Mouse (Mus musculus) testis, adult 2 months (tissue): ENCODE measurements around the gene Stard7. TPM values are rescaled to one million over a fixed set of nuclear protein-coding genes. Genes with fewer than 3 reads are reported as not detected.
A peak's percentile ranks its signal among the peaks of the same experiment; 100 is the strongest.
"Not testable (repeated sequence)": the region's sequence is repeated elsewhere in the genome, so short reads cannot be mapped to it uniquely, and the experiment has no call there.

ENCODE experiments used
- H3K27ac ChIP-seq: fragments of 200-500 bp; 2 replicates; pipeline ENCODE4 v1.5.1; 2012; ENCODE audit warnings: low read depth, low read length; ENCODE audit not compliant: control insufficient read depth, insufficient read depth
- H3K27me3 ChIP-seq: fragments of 200-500 bp; 2 replicates; pipeline ENCODE4 v1.6.1; 2012; ENCODE audit warnings: mild to moderate bottlenecking, low read length, moderate library complexity; ENCODE audit not compliant: control insufficient read depth, insufficient read depth
- H3K36me3 ChIP-seq: fragments of 200-500 bp; 2 replicates; pipeline ENCODE4 v1.6.1; 2012; ENCODE audit warnings: mild to moderate bottlenecking, low read length; ENCODE audit not compliant: control insufficient read depth, insufficient read depth
- H3K4me1 ChIP-seq: fragments of 200-500 bp; 2 replicates; pipeline ENCODE4 v1.6.1; 2012; ENCODE audit warnings: low read length; ENCODE audit not compliant: control insufficient read depth, insufficient read depth
- H3K4me3 ChIP-seq: fragments of 200-500 bp; 2 replicates; pipeline ENCODE4 v1.5.1; 2012; ENCODE audit warnings: low read depth, mild to moderate bottlenecking, low read length, moderate library complexity, mixed read lengths; ENCODE audit not compliant: control insufficient read depth
- CTCF ChIP-seq: fragments of 200-500 bp; IDR thresholded peaks from 2 replicates; pipeline ENCODE4 v1.5.1; 2012; ENCODE audit warnings: low read depth, mild to moderate bottlenecking, inconsistent platforms, low read length, moderate library complexity; ENCODE audit not compliant: control insufficient read depth, insufficient read depth, insufficient replicate concordance
- POLR2A ChIP-seq: fragments of 200-500 bp; IDR thresholded peaks from 2 replicates; pipeline ENCODE4 v1.6.1; 2012; ENCODE audit warnings: low read depth, mild to moderate bottlenecking, inconsistent platforms, low read length, moderate library complexity; ENCODE audit not compliant: control insufficient read depth
- polyA plus RNA-seq: library from polyadenylated mRNA; depleted of rRNA; stranded (reverse); fragments of >200 nt; gene quantifications from 2 replicates; pipeline ENCODE4 v1.2.3, GENCODE M21; 2012

The Stard7 gene
- polyA plus RNA-seq, 1 experiment, result 18.3 TPM

- Histone ChIP-seq H3K4me3 (no peak overlapping the region), H3K27me3 (no peaks in the 10 kb centered on the region), H3K27ac (no peak overlapping the region), H3K36me3 (no peaks in the 10 kb centered on the region), H3K4me1 (no peaks in the 10 kb centered on the region)
- TF ChIP-seq CTCF, result no peak
- no peak for TF ChIP-seq POLR2A
These were observed 7.5 kb upstream of the Stard7 start for GRCm38 (mm10) chr2:127262480-127262879.

GRCm38 (mm10) chr2:127267854-127268253 is 2.2 kb upstream of the Stard7 start:
- H3K27ac ChIP-seq, result no peak overlapping the region
- no peaks in the 10 kb centered on the region for H3K27me3 ChIP-seq
- no peak overlapping the region for H3K4me3 ChIP-seq
- TF ChIP-seq CTCF (no peak), POLR2A (no peak)
- H3K4me1 ChIP-seq, result peaks cover 4% of the 10 kb centered on the region
- no peaks in the 10 kb centered on the region for H3K36me3 ChIP-seq

- no peaks in the 10 kb centered on the region for H3K27me3 ChIP-seq
- TF ChIP-seq CTCF (no peak), POLR2A (peak; percentile 19)
- no peaks in the 10 kb centered on the region for H3K36me3 ChIP-seq
These were observed 453 bp downstream of the Stard7 start for GRCm38 (mm10) chr2:127270300-127271041.

GRCm38 (mm10) chr2:127271042-127271515 is 1.1 kb downstream of the Stard7 start:
- Histone ChIP-seq H3K27ac (peak overlapping the region; percentile 92; the same call in 1 of the 2 replicates), H3K4me3 (peak overlapping the region; percentile 91), H3K4me1 (peaks cover 5% of the 10 kb centered on the region), H3K27me3 (no peaks in the 10 kb centered on the region), H3K36me3 (no peaks in the 10 kb centered on the region)
- no peak for TF ChIP-seq CTCF
- TF ChIP-seq POLR2A, result no peak

More at GRCm38 (mm10) chr2:127270300-127271041, 453 bp downstream of the Stard7 start:
- Histone ChIP-seq H3K4me1 (peaks cover 5% of the 10 kb centered on the region), H3K27ac (peak overlapping the region; percentile 92), H3K4me3 (peak overlapping the region; percentile 91)

GRCm38 (mm10) chr2:127272049-127272448 is 2.0 kb downstream of the Stard7 start:
- not testable (repeated sequence) for H3K27ac ChIP-seq, H3K27me3 ChIP-seq, H3K4me3 ChIP-seq, H3K36me3 ChIP-seq, H3K4me1 ChIP-seq

- H3K4me3 ChIP-seq, result no peak overlapping the region
- no peaks in the 10 kb centered on the region for H3K36me3 ChIP-seq
- TF ChIP-seq POLR2A, result no peak
- TF ChIP-seq CTCF, result no peak
- peaks cover 5% of the 10 kb centered on the region for H3K4me1 ChIP-seq
- no peaks in the 10 kb centered on the region for H3K27me3 ChIP-seq
- no peak overlapping the region for H3K27ac ChIP-seq
These were observed 2.8 kb downstream of the Stard7 start for GRCm38 (mm10) chr2:127272806-127273205.

GRCm38 (mm10) chr2:127274590-127274989 is 4.6 kb downstream of the Stard7 start:
- H3K27me3 ChIP-seq, result no peaks in the 10 kb centered on the region
- no peaks in the 10 kb centered on the region for H3K36me3 ChIP-seq
- H3K4me1 ChIP-seq, result peaks cover 5% of the 10 kb centered on the region
- peak overlapping the region; percentile 49; the same call in 1 of the 2 replicates for H3K27ac ChIP-seq
- no peak overlapping the region for H3K4me3 ChIP-seq
- TF ChIP-seq CTCF (no peak), POLR2A (no peak)
